Mouse (Mus musculus) limb, embryonic 11.5 days (tissue): ENCODE results near the gene Glrp1. TPM values are rescaled to one million over a fixed set of nuclear protein-coding genes. Genes with fewer than 3 reads are reported as not detected.

Experiments
- ATAC-seq: fragments of 200-750 bp; cut with Nextera tagmentation; 2 replicates; pipeline ENCODE4 v1.8.0; 2017; ENCODE audit warnings: low read depth; ENCODE audit not compliant: insufficient number of reproducible peaks, low FRiP score, low TSS enrichment
- DNase-seq: peaks from one replicate; pipeline ENCODE4 v3.0.0-alpha.2; 2015; ENCODE audit warnings: low spot score
- H3K27ac ChIP-seq: fragments of 300-500 bp; sonication (generic); replicated peaks from 2 replicates; pipeline ENCODE4 v1.5.1; 2014; ENCODE audit warnings: low read depth, mild to moderate bottlenecking, low read length
- H3K27me3 ChIP-seq: fragments of 300-500 bp; sonication (generic); 2 replicates; pipeline ENCODE4 v1.6.1; 2014; ENCODE audit warnings: mild to moderate bottlenecking, low read length, mixed read lengths; ENCODE audit not compliant: control insufficient read depth, insufficient read depth
- H3K36me3 ChIP-seq: fragments of 300-500 bp; sonication (generic); 2 replicates; pipeline ENCODE4 v1.6.1; 2014; ENCODE audit warnings: mild to moderate bottlenecking, low read length, moderate library complexity, mixed read lengths; ENCODE audit not compliant: control insufficient read depth, insufficient read depth
- H3K4me1 ChIP-seq: fragments of 300-500 bp; sonication (generic); 2 replicates; pipeline ENCODE4 v1.6.1; 2014; ENCODE audit warnings: low read length, mixed read lengths; ENCODE audit not compliant: control insufficient read depth, insufficient read depth
- H3K4me2 ChIP-seq: fragments of 300-500 bp; sonication (generic); 2 replicates; pipeline ENCODE4 v1.6.1; 2014; ENCODE audit warnings: low read depth, mild to moderate bottlenecking, moderate library complexity; ENCODE audit not compliant: severe bottlenecking
- H3K4me3 ChIP-seq: fragments of 300-500 bp; sonication (generic); 2 replicates; pipeline ENCODE4 v1.5.1; 2014; ENCODE audit warnings: low read depth, low read length
- H3K9ac ChIP-seq: fragments of 300-500 bp; sonication (generic); 2 replicates; pipeline ENCODE4 v1.6.1; 2014; ENCODE audit warnings: mild to moderate bottlenecking, low read length
- H3K9me3 ChIP-seq: fragments of 300-500 bp; sonication (generic); 2 replicates; pipeline ENCODE4 v1.6.1; 2016; ENCODE audit warnings: low read length; ENCODE audit not compliant: control insufficient read depth
- WGBS: fragments of 180-500 bp; shearing (Covaris S2); extraction: QIAGEN DNeasy Blood & Tissue Kit; methylation state at CpG from one replicate; pipeline ENCODE4 v1.1.7; 2014; 5-methylcytosine and 5-hydroxymethylcytosine counted together
- polyA plus RNA-seq: library from polyadenylated mRNA; unstranded; fragments of >200 nt; fragmentation: Nextera tagmentation; extraction: Ambion mirVana; gene quantifications from 2 replicates; pipeline ENCODE4 v1.2.1, GENCODE M21; 2014

Glrp1 gene
- polyA plus RNA-seq, 1 experiment from 2014 or later = not detected

DNA sequence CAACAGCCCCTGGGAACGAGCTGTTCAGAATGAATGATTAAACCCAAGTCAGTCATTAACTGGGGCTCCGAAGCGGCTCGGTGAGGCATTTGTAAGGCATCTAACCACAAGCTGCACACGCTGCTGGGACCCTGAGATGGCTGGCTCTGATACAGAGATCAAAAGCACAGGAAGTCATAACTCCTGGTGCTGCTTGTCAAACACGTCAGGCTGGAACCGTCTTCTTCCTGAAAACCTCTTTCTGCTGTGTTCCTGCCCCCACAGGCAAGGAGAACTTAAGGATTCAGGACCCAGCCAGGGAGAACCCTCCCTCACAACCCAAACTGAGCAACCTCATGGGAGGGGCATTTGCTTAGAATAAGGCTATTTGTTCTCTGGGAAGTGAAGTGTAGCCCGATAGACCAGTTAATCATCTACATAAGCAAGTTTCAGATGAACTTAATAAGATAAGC is 34.3 kb downstream of the Glrp1 start:
- H3K4me1 ChIP-seq = peaks cover 17% of the 10 kb centered on the region
- 2% methylated on average over 8 of the region's 8 CpGs for WGBS
- H3K27ac ChIP-seq = no peak overlapping the region
- ATAC-seq (no peak), DNase-seq (peak; percentile 58)
- H3K4me2 ChIP-seq = no peak overlapping the region
- H3K9ac ChIP-seq = no peak overlapping the region
- no peak overlapping the region for H3K4me3 ChIP-seq
- H3K9me3 ChIP-seq = no peaks in the 10 kb centered on the region
- H3K36me3 ChIP-seq = no peaks in the 10 kb centered on the region
- no peaks in the 10 kb centered on the region for H3K27me3 ChIP-seq

DNA sequence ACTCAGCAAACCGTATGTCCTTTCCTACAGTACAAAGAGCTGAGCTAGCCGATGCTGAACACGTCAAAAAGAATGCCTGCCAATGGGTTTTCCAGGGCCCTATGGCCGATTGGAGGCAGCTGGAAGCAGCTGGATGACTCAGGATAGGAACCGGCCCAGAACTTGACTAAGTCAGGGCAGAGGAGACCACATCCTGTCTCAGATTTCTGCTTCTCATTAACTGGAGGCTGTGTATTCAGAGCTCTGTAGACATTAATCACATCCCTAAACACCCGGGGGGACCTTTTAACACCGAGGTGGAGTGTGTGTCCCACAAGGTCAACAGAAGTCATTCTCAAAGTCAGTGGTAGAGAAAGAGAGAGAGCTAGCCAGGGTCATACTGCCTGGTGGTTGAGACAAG is 35.3 kb downstream of the Glrp1 start:
- peak; percentile 61 for DNase-seq
- ATAC-seq = peak; percentile 71
- WGBS = 4% methylated on average over 7 of the region's 7 CpGs
- Histone ChIP-seq H3K4me3 (no peak overlapping the region), H3K36me3 (no peaks in the 10 kb centered on the region), H3K27ac (no peak overlapping the region), H3K4me2 (no peak overlapping the region), H3K9me3 (no peaks in the 10 kb centered on the region), H3K27me3 (no peaks in the 10 kb centered on the region), H3K4me1 (peaks cover 17% of the 10 kb centered on the region), H3K9ac (no peak overlapping the region)

DNA sequence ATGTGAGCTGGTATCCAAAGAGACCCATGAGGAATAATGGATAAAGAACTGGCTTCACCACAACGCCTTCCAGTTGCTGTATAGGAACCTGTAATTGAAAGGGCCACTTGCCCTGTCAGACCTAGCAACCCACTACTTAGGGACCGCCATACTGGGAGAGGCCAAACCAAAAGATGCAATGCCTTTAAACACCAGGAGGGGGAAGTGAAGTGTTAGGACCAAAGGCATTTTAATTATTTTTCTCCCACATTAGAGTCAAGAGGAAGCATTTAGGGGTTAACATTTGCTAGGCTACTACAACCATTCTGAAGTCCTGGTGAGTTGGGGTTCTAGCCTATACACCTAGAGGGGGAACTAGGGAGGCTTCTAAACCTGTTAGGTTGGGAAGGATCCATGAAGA is 36.0 kb downstream of the Glrp1 start:
- WGBS = 58% methylated on average over 2 of the region's 2 CpGs
- DNase-seq (no peak), ATAC-seq (no peak)
- no peak overlapping the region for H3K4me3 ChIP-seq
- H3K36me3 ChIP-seq = no peaks in the 10 kb centered on the region
- no peaks in the 10 kb centered on the region for H3K9me3 ChIP-seq
- peaks cover 17% of the 10 kb centered on the region for H3K4me1 ChIP-seq
- no peak overlapping the region for H3K9ac ChIP-seq
- H3K27ac ChIP-seq = no peak overlapping the region
- no peak overlapping the region for H3K4me2 ChIP-seq
- H3K27me3 ChIP-seq = no peaks in the 10 kb centered on the region

DNA sequence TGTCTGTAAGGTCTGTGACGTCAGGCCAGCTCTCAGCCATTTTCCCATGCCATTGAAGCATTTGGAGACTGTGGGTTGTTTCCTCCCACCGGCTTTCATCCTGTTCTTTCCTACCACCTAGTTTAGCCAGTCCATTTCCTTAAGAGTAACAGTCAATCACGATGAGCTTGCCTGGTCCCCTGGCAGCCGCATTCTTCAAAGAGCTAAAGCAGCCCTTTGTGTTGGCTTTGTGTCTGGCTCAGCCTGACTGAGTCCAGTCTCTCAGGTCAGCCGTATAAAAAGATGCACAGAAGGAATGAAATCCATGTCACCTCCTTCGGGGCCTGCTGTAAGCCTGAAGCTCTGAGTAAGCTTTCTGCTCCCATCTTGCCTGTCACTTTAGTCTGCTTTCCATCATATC is 37.6 kb downstream of the Glrp1 start:
- ATAC-seq (no peak), DNase-seq (no peak)
- H3K27ac ChIP-seq = no peak overlapping the region
- H3K4me2 ChIP-seq = no peak overlapping the region
- WGBS = 31% methylated on average over 6 of the region's 6 CpGs
- no peaks in the 10 kb centered on the region for H3K27me3 ChIP-seq
- peaks cover 17% of the 10 kb centered on the region for H3K4me1 ChIP-seq
- H3K4me3 ChIP-seq = no peak overlapping the region
- no peaks in the 10 kb centered on the region for H3K9me3 ChIP-seq
- H3K9ac ChIP-seq = no peak overlapping the region
- no peaks in the 10 kb centered on the region for H3K36me3 ChIP-seq

DNA sequence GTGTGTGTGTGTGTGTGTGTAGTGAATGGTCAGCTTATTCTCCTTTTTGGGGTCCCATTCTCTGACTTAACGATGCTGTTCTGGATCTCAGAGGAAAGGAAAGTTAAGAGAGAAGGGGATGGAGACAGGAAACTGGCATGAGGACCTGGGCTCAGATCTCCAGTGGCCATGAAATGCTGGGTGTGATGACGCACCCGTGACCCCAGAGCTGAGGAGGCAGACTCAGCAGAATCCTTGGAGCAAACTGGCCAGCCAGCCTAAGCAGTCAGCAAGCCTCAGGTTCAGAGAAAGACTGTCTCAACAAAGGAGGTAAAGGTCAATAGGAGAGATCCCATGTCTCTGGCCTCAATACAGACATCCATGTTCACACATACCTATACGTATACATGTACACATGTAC is 40.1 kb downstream of the Glrp1 start:
- no peak overlapping the region for H3K9ac ChIP-seq
- no peak overlapping the region for H3K27ac ChIP-seq
- no peak overlapping the region for H3K4me2 ChIP-seq
- ATAC-seq = no peak
- H3K4me1 ChIP-seq = peaks cover 5% of the 10 kb centered on the region
- H3K9me3 ChIP-seq = no peaks in the 10 kb centered on the region
- no peak overlapping the region for H3K4me3 ChIP-seq
- 91% methylated on average over 4 of the region's 4 CpGs for WGBS
- no peak for DNase-seq
- H3K27me3 ChIP-seq = no peaks in the 10 kb centered on the region
- no peaks in the 10 kb centered on the region for H3K36me3 ChIP-seq

DNA sequence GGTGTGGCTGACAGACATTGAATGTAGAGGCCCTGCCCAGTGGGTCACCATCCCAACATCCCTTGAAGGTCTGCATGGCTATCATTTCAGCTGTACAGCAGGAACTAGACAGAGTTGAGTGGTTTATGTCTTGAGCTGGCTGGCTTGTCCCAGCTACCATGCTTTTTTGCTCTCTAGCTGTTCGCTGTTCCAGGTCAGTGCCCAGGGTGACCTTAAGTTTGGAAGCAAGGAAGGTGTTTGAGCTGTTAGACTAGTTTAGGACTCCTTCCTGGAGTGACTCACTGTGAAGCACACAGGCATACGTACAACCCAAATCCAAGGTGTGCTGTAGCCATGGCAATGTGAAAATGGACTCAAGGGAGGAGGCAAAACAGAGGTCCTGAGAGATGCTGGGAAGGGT is 41.5 kb downstream of the Glrp1 start:
- 97% methylated on average over 2 of the region's 2 CpGs for WGBS

DNA sequence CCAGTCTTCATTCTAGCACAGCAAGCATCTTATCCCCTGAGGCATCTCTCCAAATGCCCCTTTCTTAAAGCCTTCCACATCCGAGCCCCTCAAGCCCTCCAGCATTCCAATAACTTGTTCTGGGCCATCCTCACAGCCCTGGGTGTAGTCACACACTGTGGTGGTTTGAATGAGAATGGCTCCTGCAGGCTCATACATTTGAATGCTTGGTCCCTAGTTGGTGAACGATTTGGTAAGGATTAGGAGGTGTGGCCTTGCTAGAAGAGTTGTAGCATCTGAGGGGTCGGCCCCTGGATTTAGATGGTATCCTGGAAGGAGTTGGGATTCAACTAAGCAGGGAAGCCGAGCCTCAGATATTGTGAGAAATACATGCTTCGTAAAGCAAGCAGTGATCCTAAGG is 42.0 kb downstream of the Glrp1 start:
- no peak overlapping the region for H3K4me2 ChIP-seq
- H3K4me3 ChIP-seq = no peak overlapping the region
- DNase-seq = no peak
- no peak overlapping the region for H3K27ac ChIP-seq
- no peaks in the 10 kb centered on the region for H3K36me3 ChIP-seq
- WGBS = 85% methylated on average over 5 of the region's 5 CpGs
- no peaks in the 10 kb centered on the region for H3K4me1 ChIP-seq
- no peaks in the 10 kb centered on the region for H3K9me3 ChIP-seq
- H3K27me3 ChIP-seq = no peaks in the 10 kb centered on the region
- no peak overlapping the region for H3K9ac ChIP-seq
- no peak for ATAC-seq

More for the DNA sequence above, 41.5 kb downstream of the Glrp1 start:
- Histone ChIP-seq H3K9me3 (no peaks in the 10 kb centered on the region), H3K4me3 (no peak overlapping the region), H3K27ac (no peak overlapping the region), H3K36me3 (no peaks in the 10 kb centered on the region), H3K4me1 (no peaks in the 10 kb centered on the region), H3K9ac (no peak overlapping the region), H3K4me2 (no peak overlapping the region), H3K27me3 (no peaks in the 10 kb centered on the region)
- DNase-seq (no peak), ATAC-seq (no peak)

DNA sequence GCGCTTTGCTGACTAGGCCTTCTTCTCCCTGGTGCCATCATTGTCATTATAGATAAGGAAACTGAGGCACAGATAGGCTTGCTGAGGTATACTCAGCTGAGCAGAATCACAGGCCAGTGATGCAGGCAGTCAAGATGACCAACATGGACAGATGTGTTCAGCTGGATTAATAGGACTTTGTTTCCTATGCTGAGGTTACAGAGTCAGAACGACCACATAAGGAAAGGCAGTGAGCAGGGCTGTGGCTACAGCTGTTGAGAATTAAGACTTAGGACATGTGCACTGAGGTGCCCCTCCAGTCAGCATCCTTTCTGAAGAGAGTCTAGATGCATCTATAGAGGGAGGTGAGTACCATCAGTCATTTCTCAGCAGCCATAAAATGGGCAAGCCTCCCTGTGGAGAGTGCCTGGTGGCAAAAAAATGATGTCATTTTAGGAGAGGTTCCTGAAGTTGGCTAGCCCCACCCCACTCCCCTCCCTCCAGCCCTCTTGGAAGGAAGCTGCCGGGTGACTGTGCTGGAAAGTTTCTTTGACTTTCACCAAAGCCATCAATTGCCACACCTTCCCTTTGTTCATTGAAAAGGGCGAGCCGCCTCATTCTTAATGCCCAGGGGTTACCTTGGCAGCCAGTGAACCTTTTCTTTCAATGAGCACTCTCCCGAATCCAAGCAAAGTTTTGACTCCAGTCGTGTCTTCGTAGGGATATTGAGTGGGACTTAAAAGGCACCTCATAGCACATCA is 43.4 kb downstream of the Glrp1 start:
- 74% methylated on average over 8 of the region's 8 CpGs for WGBS
- Histone ChIP-seq H3K9ac (no peak overlapping the region), H3K9me3 (no peaks in the 10 kb centered on the region), H3K4me2 (no peak overlapping the region), H3K4me1 (no peaks in the 10 kb centered on the region), H3K36me3 (no peaks in the 10 kb centered on the region), H3K4me3 (no peak overlapping the region), H3K27ac (no peak overlapping the region), H3K27me3 (no peaks in the 10 kb centered on the region)
- ATAC-seq (no peak), DNase-seq (no peak)

DNA sequence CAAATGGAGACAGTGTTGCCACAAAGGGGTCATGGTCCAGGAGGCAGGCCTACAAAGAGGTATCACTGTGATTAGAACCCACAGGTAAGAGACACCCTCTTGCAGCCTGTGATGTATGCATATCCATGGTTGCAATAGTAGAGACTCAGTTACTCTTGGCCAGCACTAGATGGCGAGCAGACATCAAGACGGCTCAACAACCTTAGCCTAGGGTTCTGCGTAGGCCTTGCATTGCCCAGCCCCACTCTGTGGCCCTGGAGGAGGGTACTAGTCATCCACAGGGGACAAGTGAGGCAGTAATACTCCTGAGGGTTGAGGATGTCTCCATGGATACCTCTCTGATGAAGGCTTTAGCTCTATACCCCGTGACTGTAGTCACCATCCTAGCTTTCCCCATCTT is 44.1 kb downstream of the Glrp1 start:
- 75% methylated on average over 4 of the region's 4 CpGs for WGBS
- Histone ChIP-seq H3K9ac (no peak overlapping the region), H3K9me3 (no peaks in the 10 kb centered on the region), H3K4me3 (no peak overlapping the region), H3K4me2 (no peak overlapping the region), H3K4me1 (no peaks in the 10 kb centered on the region), H3K27ac (no peak overlapping the region), H3K36me3 (no peaks in the 10 kb centered on the region), H3K27me3 (no peaks in the 10 kb centered on the region)
- ATAC-seq (no peak), DNase-seq (no peak)
